Mouse (Mus musculus) erythroid progenitor cell, adult 5-6 weeks (primary cell): ENCODE measurements around the gene Hnrnpa1. TPM values are rescaled to one million over a fixed set of nuclear protein-coding genes. Genes with fewer than 3 reads are reported as not detected.
"Not testable (repeated sequence)": the region's sequence is repeated elsewhere in the genome, so short reads cannot be mapped to it uniquely, and the experiment has no call there.

Experiments used
- ATAC-seq: replicated peaks from 2 replicates; pipeline ENCODE4 v1.8.0; 2016; ENCODE audit warnings: moderate number of reproducible peaks, mild to moderate bottlenecking, moderate TSS enrichment, inconsistent platforms; ENCODE audit not compliant: poor library complexity, low FRiP score, severe bottlenecking
- total RNA-seq, 2 experiments: library from RNA; stranded (forward) in 1 of 2; stranded (reverse) in 1 of 2; fragments of 150-400 nt in 1 of 2; fragments of 186-747, 209-891 nt in 1 of 2; gene quantifications; 2 replicates each; pipeline versions ENCODE4 v1.2.3 to v1.2.4; 2015 to 2017; ENCODE audit warnings: low replicate concordance in 2 of 2

Hnrnpa1 gene
- total RNA-seq, 2 experiments from 2014 or later, result 198 to 338 TPM

DNA sequence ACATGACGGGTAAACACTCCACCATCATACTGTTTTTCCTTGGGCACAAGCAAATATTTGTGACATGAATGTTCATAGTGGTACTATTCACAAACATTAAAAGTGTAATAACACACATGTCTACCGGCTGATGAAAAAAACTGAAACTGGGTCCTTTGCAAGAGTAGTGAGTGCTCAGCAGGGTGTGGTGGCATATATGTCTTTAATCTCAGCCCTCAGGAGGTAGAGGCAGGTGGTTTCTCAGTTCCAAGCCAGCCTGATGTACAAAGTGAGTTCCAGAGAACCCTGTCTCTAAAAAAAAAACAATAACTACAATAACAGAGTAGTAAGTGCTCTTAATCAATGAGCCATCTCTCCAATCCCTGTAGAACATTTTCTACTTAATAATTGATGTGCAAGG, 24.6 kb downstream of the Hnrnpa1 start:
- 0 out of 2 replicates have a peak, but pooled peaks have one; percentile 44 for ATAC-seq

DNA sequence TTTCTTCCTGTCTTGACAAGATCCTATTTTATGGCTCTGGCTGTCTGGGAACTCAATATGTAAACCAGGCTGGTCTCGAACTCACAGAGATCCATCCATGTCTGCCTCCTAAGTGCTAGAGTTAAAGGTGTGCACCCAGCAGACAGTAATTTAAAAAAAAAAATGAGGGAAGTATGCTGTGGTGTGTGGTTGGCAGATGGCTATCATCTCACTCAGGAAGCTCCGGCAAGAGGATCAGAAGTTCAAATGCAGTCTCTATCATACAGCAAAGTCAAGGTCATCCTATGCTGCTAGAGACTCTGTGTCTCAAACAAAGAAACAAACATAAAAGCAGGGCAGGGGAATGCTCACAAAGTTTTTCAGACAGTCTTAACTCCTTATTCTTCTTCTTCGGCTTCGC, 28.7 kb downstream of the Hnrnpa1 start:
- no peak for ATAC-seq

DNA sequence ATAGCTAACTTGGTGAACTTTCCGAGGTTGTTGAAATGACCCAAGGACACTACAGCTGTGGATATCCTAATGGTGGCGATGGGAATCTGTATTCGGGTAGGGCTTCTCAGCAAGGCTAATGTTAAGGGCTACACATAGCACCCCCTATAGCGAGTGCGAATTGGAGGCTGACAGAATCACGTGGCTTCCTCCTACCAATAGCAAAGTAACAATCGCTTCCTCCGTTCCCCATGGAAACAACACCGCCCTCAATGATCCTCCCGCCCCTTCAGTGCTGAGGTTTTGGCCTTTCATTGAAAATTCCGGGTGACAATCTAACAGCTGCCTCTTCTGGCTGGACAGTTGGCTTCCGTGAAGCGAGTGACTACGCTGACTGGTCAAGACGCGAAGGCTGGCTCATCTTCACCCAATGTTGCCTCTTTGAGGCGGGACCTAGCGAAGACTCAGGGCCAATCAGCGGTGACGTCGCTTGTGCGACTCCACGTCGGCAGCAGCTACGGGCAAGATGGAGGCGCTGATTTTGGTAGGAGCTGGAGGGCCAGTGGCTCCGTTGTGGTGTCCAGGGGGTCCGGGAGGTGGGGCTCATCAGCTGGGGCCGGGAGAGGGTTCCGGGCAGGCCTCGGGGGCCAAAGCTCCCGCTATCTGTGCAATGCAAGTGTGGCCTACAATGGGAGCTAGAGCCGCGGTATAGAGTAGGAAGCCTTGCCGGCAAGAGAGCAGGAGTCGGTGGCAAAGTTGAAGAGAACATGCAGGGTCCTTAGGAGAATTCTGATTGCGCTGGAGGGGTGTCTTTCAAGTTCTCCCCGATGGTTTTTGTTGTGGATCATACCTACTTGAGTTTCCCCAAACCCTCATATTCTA, 32.4 kb downstream of the Hnrnpa1 start, which contains the start of gene Copz1:
Gene Copz1, plus strand, starts transcription at position 296 of the 861 bp plus-strand sequence.
- ATAC-seq, result peak; percentile 98

DNA sequence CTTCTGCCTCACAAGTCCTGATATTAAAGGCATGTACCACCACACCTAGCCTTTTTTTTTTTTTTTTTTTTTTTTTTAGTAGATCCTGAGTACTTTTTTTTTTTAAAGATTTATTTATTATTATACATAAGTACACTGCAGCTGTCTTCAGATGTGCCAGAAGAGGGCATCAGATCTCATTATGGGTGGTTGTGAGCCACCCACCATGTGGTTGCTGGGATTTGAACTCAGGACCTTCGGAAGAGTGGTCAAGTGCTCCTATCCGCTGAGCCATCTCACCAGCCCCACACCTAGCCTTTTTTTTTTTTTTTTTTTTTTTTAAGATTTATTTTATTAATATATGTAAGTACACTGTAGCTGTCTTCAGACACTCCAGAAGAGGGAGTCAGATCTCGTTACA, 35.7 kb downstream of the Hnrnpa1 start:
- not testable (repeated sequence) for ATAC-seq

DNA sequence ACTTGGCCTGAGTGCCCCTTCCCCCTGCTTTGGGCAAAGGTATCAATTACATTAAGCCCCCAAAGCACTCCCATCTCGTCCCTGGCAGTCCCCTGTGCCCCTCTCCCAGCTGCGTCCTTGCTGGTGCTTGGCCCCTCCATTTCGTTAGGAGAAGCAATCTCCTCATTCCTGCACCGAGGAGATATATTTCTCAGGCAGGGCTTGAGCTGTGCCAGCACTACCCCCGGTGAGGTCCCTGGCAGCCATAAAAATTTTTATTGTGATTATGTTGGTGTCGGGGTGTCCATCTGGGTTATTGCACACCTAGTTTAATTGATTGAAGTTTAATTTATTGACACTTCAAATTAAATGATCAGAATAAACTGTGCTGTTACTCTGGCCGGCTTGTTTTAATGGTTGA, 37.7 kb downstream of the Hnrnpa1 start:
- no peak for ATAC-seq

DNA sequence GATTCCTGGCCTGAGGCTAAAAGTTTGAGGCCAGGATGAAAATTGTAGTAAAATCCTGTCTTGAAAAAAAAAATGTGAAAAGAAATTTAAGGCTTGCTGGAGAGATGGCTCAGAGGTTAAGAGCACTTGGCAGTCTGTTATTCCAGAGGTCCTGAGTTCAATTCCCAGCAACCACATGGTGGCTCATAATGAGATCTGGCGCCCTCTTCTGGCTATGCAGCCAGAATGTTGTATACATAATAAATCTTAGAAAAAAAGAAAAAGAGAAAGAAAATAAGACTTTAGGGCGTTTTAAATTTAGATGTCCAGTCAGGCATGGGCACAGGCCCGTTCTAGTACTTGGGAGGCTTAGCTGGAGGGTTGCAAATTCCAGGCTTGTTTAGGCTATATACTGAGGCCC, 39.5 kb downstream of the Hnrnpa1 start:
- peak; percentile 69 for ATAC-seq

DNA sequence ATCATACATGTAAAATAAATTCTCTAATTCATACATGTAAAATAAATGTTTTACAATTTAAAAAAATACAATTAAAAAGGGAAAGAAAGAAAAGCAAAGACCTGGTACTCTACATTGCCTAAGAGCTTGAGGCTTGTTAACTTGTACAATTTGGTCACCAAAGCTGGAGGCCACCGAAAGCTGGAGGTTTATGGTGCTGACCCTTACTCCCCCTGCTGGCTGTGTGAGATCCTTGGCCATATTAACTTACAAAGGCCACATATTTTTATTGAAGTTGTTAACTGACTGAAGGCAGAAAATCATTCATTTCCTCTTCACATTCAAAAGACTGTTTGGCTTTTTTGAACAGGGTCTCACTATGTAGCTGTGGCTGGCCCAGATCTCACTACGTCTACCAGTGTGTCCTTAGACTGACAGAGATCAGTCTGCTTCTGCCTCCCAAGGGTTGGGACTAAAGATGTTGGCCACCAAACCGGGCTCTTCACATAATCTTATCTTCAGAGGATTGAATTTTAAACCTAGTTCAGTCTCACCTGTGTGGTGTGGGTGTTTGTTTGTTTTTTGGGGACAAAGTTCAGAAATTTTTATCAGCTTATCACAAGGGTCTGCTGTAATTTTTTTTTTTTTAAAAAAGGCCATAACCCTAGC, 40.7 kb downstream of the Hnrnpa1 start:
- ATAC-seq, result peak; percentile 84

DNA sequence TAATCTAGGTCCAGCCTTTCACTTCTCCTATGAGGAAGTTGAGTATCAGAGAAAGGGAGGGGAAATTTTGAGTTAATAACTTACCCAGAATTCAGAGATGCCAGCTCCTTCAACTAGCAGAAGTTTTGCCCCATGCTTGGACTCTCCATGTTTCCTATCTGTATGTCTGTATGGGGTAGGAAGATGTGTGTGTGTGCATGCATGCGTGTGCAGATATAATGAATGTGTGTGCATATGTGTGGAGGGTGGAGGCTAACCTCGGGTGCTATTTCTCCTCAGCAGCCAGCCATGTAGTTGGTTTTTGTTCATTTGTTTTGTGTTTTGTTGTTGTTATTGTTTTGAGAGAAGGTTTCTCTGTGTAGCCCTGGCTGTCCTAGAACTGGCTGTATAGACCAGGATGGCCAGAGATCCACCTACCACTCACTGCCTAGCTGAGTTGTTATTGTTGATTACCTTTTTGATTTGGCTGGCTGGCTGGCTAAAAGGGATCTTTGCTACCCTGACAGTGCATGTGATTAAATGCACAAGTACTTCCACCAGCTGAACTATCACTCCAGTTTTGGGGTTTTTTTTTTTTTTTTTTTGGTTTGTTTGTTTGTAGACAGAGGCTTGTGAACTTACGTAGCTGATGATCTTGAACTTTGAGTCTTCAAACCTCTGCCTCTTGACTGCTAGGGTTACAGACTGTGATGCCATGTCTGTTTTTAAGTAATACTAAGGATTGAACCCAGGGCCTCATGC, 41.4 kb downstream of the Hnrnpa1 start:
- ATAC-seq, result no peak

DNA sequence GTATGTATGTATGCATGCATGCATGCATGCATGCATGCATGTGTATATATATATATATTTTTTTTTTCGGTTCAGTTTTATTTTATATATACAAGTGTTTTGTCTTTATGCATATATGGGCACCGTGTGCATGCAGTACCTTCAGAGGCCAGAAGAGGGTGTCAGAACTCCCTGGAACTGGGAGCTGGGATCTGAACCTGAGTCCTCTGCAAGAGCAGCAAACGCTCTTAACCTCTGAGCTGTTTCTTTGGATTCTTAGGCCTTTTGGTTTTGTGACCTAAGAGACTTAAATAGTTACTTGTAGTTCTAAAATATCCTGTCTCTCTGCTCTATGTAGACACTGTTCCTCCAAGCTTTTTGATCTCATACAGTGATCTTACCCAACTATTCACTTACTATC, 43.8 kb downstream of the Hnrnpa1 start:
- no peak for ATAC-seq

DNA sequence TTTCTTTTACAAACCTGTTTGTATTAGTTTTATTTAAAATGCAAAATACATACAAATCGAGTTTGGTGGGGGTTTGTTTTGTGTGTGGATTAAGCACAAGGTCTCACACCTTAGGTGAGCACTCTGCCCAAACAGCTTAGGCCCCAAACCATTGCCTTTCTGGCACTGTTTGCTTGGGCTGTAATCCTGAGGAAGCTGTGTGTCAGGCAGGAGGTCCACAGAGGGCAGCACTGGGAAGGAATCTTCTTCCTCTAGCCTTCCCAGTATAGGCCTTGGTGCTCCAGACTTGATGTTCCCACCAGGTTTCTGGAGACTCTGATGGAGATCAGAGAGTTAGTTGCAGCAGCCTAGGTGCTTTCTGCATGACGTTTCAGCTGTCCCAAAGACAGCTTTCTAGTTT, 44.4 kb downstream of the Hnrnpa1 start:
- ATAC-seq, result no peak

DNA sequence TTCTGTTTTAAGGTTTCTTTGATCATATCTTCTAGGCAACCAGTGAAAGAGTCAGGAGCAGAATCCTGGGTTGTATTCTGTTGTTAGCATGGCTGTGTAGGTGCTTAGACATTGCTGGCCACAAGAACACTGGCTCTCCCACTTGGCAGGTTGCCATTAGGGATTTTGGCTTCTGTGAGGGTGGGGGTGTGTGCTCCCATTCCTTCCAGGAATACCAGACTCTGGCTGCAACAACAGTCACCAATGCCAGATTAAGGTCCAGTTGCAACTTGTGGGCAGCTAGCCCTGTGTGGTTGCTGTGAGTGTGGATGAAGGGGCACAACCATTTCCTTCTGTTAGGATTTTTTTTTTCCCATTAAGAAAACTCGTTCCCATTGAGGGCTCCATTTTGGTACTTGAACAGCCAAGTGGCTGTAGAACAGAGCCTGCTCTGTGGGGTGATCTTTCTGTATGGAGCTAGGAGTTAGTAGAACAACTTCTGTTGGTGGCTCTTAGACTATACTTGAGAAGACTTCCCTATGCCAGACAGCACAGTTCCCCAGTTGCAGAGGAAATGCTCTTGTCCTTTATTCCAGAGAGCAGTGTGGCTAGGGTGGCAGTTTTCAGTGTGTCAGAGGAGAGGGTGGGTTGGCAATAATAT, 45.7 kb downstream of the Hnrnpa1 start:
- no peak for ATAC-seq

DNA sequence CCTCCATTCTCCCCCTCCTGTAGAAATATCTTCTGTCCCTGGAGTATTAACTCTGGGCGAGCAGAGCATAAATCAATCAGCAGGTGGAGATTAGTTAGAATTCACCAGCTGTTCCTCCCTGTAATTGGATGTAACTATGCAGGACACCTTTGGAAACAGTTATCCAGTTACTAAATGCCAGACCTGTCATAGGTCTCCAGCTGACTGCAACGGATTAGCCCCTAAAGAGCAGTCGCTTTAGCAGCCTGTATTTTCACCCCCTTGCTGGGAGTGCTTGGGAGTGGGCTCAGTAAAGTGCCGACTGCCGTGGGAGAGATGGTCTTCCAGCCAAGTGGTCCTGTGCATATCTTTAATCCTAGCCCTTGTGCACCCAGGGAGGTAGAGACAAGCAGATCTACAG, 49.4 kb downstream of the Hnrnpa1 start:
- ATAC-seq, result no peak

DNA sequence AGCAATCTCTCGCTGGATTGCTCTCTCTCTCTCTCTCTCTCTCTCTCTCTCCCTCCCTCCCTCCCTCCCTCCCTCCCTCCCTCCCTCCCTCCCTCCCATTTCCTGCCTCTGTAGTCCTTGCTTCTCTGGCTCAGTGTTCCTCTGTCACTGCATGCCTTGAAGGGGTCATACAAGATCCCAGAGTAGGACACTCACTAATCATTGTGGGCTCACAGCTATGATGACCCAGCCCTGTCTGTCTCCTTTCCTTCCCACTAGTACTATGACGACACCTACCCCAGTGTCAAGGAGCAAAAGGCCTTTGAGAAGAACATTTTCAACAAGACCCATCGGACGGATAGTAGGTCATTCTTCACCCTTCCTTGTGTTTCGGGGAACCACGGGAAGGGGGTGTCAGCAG, 50.2 kb downstream of the Hnrnpa1 start:
- no peak for ATAC-seq

DNA sequence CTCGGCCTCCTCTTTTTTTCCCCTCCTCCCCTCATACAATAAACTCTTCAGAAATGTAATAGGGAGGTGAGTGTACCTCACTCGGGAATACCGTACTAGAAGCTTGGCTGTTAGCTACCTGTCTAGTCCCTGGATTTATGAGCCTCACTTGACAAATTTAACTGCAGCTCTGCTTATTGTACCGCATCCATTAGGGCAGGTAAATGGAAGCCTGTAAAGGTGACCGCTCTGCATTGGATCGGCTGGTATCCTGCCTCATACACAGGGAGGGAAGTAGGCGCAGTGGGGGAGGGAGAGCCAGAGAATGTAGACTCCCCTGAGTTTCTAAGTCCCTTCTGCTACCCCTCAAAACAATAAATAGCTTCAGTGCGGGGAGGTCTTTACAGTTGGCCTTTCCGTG, 50.6 kb downstream of the Hnrnpa1 start:
- ATAC-seq, result no peak

DNA sequence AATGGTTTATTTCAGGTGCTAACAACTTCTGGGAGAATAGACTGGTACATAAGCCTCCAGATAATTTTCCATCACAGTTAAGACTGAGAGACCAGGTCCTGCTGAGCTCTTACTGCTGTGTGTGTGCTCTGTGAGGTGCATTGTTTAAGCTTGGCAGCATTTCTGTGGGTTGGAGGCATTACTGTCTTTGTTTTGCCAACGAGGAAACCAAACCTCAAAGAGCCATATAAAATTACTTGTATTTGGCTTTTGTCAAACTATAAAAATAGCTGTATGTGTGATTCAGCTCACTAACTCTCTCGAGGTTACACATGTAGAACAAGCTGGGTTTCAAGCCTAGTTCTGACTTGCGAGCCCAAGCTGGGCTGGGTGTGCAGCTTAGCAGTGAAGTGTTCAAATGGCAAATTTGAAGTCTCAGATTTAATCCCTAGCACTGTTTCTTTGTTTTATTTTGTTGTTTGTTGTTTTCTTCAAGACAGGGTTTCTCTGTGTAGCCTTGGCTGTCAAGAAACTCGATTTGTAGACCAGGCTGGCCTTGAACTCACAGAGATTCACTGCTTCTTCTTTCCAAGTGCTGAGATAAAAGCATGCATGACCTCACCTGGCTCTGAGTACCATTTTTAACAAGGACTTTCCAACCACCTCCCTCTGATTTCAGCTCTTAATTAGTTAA, 52.6 kb downstream of the Hnrnpa1 start:
- ATAC-seq, result no peak

DNA sequence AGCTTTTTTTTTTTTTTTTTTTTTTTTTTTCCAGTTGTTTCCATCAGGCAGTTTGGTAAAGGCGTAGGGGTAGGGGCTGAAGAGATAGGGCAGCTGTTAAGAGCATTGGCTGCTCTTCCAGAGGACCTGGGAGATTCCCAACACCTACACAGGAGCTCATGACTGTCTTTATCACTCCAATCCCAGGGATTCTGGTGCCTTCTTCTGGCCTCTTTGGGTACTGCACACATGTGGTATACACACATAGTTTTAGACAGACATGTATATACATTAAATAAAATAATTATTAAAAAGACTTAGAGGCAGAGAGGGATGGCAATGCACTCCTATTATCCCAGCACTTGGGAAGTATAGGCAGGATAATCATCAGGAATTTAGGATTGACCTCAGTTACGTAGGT, 53.1 kb downstream of the Hnrnpa1 start:
- no peak for ATAC-seq

DNA sequence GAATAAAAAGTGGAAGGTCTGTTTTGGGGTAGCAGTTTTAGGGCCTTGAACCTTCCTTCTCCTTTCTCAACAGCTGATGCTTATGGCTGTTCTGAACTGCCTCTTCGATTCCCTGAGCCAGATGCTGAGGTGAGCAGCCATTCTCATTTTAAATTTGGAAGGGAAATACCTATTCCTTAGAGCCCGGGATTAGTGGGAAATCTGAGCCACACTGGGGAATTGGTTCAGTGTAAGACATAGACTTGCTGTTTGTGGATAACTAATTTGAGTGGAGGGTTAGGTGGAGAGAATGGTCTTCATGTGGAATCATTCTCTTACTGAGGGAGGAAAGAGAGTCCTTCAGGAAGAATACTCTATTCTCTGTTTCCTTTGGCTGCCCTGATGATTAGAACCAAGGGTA, 54.4 kb downstream of the Hnrnpa1 start:
- no peak for ATAC-seq

DNA sequence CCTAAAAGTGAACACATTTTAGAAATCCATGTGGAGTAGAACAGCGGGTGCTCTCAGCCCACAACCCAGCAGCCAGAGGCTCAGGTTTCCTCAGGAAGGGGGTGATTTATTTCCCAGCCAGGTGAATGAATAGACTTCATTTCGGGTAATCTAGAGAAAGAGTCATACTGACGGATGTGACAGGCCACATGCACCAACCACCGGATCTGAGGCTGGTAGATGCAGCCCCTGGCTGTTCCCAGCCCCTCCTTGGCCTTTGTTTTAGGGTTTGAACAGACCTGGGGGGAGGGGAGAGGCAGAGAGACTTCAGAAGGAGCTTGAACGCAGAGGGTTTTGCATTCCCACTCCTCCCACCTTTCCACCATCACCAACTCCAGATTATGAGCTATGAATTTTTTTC, 55.6 kb downstream of the Hnrnpa1 start:
- no peak for ATAC-seq
